Mouse (Mus musculus): ENCODE results near the gene Hspa1l. TPM values are rescaled to one million over a fixed set of nuclear protein-coding genes. Genes with fewer than 3 reads are reported as not detected.

Hspa1l gene
- polyA plus RNA-seq, 1 experiment from 2014 or later = 4.2 TPM

Other genes with a start within 250 kb of the Hspa1l start
- gene C4b, start 228.8 kb upstream of the Hspa1l start, polyA plus RNA-seq (2015; fragmentation: Nextera tagmentation; extraction: Ambion mirVana) = 0.25 and 0.34 TPM in 2 replicates
- gene Cyp21a1, start 168.1 kb upstream of the Hspa1l start, polyA plus RNA-seq (2015; fragmentation: Nextera tagmentation; extraction: Ambion mirVana) = not detected in 2 replicates
- gene Stk19, start 135.8 kb upstream of the Hspa1l start, polyA plus RNA-seq (2015; fragmentation: Nextera tagmentation; extraction: Ambion mirVana) = 17.1 and 24.4 TPM in 2 replicates
- 37.7 and 38.6 TPM in 2 replicates for gene Dxo, start 135.7 kb upstream of the Hspa1l start, polyA plus RNA-seq (2015; fragmentation: Nextera tagmentation; extraction: Ambion mirVana)
- gene Skiv2l, start 122.5 kb upstream of the Hspa1l start, polyA plus RNA-seq (2015; fragmentation: Nextera tagmentation; extraction: Ambion mirVana) = 32.9 and 33.9 TPM in 2 replicates
- gene Nelfe, start 122.3 kb upstream of the Hspa1l start, polyA plus RNA-seq (2015; fragmentation: Nextera tagmentation; extraction: Ambion mirVana) = 57.5 and 64.3 TPM in 2 replicates
- 1.7 and 2.5 TPM in 2 replicates for gene Cfb, start 110.2 kb upstream of the Hspa1l start, polyA plus RNA-seq (2015; fragmentation: Nextera tagmentation; extraction: Ambion mirVana)
- 1.4 and 1.5 TPM in 2 replicates for gene Zbtb12, start 93.2 kb upstream of the Hspa1l start, polyA plus RNA-seq (2015; fragmentation: Nextera tagmentation; extraction: Ambion mirVana)
- not detected in 2 replicates for gene Gm20547, start 90.7 kb upstream of the Hspa1l start, polyA plus RNA-seq (2015; fragmentation: Nextera tagmentation; extraction: Ambion mirVana)
- 2.2 and 2.6 TPM in 2 replicates for gene C2, start 74.4 kb upstream of the Hspa1l start, polyA plus RNA-seq (2015; fragmentation: Nextera tagmentation; extraction: Ambion mirVana)
- 39.5 and 41.5 TPM in 2 replicates for gene Ehmt2, start 74.2 kb upstream of the Hspa1l start, polyA plus RNA-seq (2015; fragmentation: Nextera tagmentation; extraction: Ambion mirVana)
- 0.16 and 0.68 TPM in 2 replicates for gene Slc44a4, start 58.2 kb upstream of the Hspa1l start, polyA plus RNA-seq (2015; fragmentation: Nextera tagmentation; extraction: Ambion mirVana)
- gene Neu1, start 41.5 kb upstream of the Hspa1l start, polyA plus RNA-seq (2015; fragmentation: Nextera tagmentation; extraction: Ambion mirVana) = 20.1 and 20.4 TPM in 2 replicates
- 0.11 and 0.18 TPM in 2 replicates for gene Hspa1b, start 13.5 kb upstream of the Hspa1l start, polyA plus RNA-seq (2015; fragmentation: Nextera tagmentation; extraction: Ambion mirVana)
- gene Gm20481, start 2.8 kb upstream of the Hspa1l start, polyA plus RNA-seq (2015; fragmentation: Nextera tagmentation; extraction: Ambion mirVana) = not detected in 2 replicates
- 3.9 and 4.4 TPM in 2 replicates for gene Hspa1a, start 547 bp upstream of the Hspa1l start, polyA plus RNA-seq (2015; fragmentation: Nextera tagmentation; extraction: Ambion mirVana)
- gene Lsm2, start 9.2 kb downstream of the Hspa1l start, polyA plus RNA-seq (2015; fragmentation: Nextera tagmentation; extraction: Ambion mirVana) = 132 and 134 TPM in 2 replicates
- 69.9 and 75.0 TPM in 2 replicates for gene Vars, start 28.3 kb downstream of the Hspa1l start, polyA plus RNA-seq (2015; fragmentation: Nextera tagmentation; extraction: Ambion mirVana)
- gene Vwa7, start 43.9 kb downstream of the Hspa1l start, polyA plus RNA-seq (2015; fragmentation: Nextera tagmentation; extraction: Ambion mirVana) = 0.27 and 0.34 TPM in 2 replicates
- 1.9 and 3.0 TPM in 2 replicates for gene Sapcd1, start 55.3 kb downstream of the Hspa1l start, polyA plus RNA-seq (2015; fragmentation: Nextera tagmentation; extraction: Ambion mirVana)
- gene Msh5, start 74.0 kb downstream of the Hspa1l start, polyA plus RNA-seq (2015; fragmentation: Nextera tagmentation; extraction: Ambion mirVana) = 3.5 and 3.7 TPM in 2 replicates
- gene Clic1, start 77.3 kb downstream of the Hspa1l start, polyA plus RNA-seq (2015; fragmentation: Nextera tagmentation; extraction: Ambion mirVana) = 349 and 372 TPM in 2 replicates
- 171 and 193 TPM in 2 replicates for gene Ddah2, start 86.3 kb downstream of the Hspa1l start, polyA plus RNA-seq (2015; fragmentation: Nextera tagmentation; extraction: Ambion mirVana)
- gene Ly6g6c, start 92.7 kb downstream of the Hspa1l start, polyA plus RNA-seq (2015; fragmentation: Nextera tagmentation; extraction: Ambion mirVana) = 0.17 TPM in 1 of 2 replicates, not detected in the other
- 0.16 and 0.54 TPM in 2 replicates for gene Mpig6b, start 93.5 kb downstream of the Hspa1l start, polyA plus RNA-seq (2015; fragmentation: Nextera tagmentation; extraction: Ambion mirVana)
- 0.72 and 0.84 TPM in 2 replicates for gene Ly6g6e, start 104.2 kb downstream of the Hspa1l start, polyA plus RNA-seq (2015; fragmentation: Nextera tagmentation; extraction: Ambion mirVana)
- 1.9 and 3.4 TPM in 2 replicates for gene Ly6g6d, start 105.4 kb downstream of the Hspa1l start, polyA plus RNA-seq (2015; fragmentation: Nextera tagmentation; extraction: Ambion mirVana)
- 0.29 and 0.39 TPM in 2 replicates for gene Ly6g6f, start 112.9 kb downstream of the Hspa1l start, polyA plus RNA-seq (2015; fragmentation: Nextera tagmentation; extraction: Ambion mirVana)
- 80.9 and 83.3 TPM in 2 replicates for gene Abhd16a, start 116.6 kb downstream of the Hspa1l start, polyA plus RNA-seq (2015; fragmentation: Nextera tagmentation; extraction: Ambion mirVana)
- 0.72 TPM in 1 of 2 replicates, not detected in the other for gene Ly6g5c, start 135.6 kb downstream of the Hspa1l start, polyA plus RNA-seq (2015; fragmentation: Nextera tagmentation; extraction: Ambion mirVana)
- gene Ly6g5b, start 142.7 kb downstream of the Hspa1l start, polyA plus RNA-seq (2015; fragmentation: Nextera tagmentation; extraction: Ambion mirVana) = 0.57 and 0.63 TPM in 2 replicates
- 13.6 and 14.9 TPM in 2 replicates for gene Gpank1, start 148.8 kb downstream of the Hspa1l start, polyA plus RNA-seq (2015; fragmentation: Nextera tagmentation; extraction: Ambion mirVana)
- 224 and 232 TPM in 2 replicates for gene Csnk2b, start 149.3 kb downstream of the Hspa1l start, polyA plus RNA-seq (2015; fragmentation: Nextera tagmentation; extraction: Ambion mirVana)
- 10.1 and 10.2 TPM in 2 replicates for gene D17H6S53E, start 153.7 kb downstream of the Hspa1l start, polyA plus RNA-seq (2015; fragmentation: Nextera tagmentation; extraction: Ambion mirVana)
- 0.60 and 0.89 TPM in 2 replicates for gene Apom, start 159.3 kb downstream of the Hspa1l start, polyA plus RNA-seq (2015; fragmentation: Nextera tagmentation; extraction: Ambion mirVana)
- gene Bag6, start 162.5 kb downstream of the Hspa1l start, polyA plus RNA-seq (2015; fragmentation: Nextera tagmentation; extraction: Ambion mirVana) = 37.5 and 40.5 TPM in 2 replicates
- 103 and 113 TPM in 2 replicates for gene Prrc2a, start 192.2 kb downstream of the Hspa1l start, polyA plus RNA-seq (2015; fragmentation: Nextera tagmentation; extraction: Ambion mirVana)
- 6.0 and 10.9 TPM in 2 replicates for gene Aif1, start 203.4 kb downstream of the Hspa1l start, polyA plus RNA-seq (2015; fragmentation: Nextera tagmentation; extraction: Ambion mirVana)
- 7.9 and 8.2 TPM in 2 replicates for gene Lst1, start 215.7 kb downstream of the Hspa1l start, polyA plus RNA-seq (2015; fragmentation: Nextera tagmentation; extraction: Ambion mirVana)
- 3.5 and 6.4 TPM in 2 replicates for gene Ltb, start 221.7 kb downstream of the Hspa1l start, polyA plus RNA-seq (2015; fragmentation: Nextera tagmentation; extraction: Ambion mirVana)
- 0.20 and 0.33 TPM in 2 replicates for gene Tnf, start 229.3 kb downstream of the Hspa1l start, polyA plus RNA-seq (2015; fragmentation: Nextera tagmentation; extraction: Ambion mirVana)
- gene Lta, start 232.6 kb downstream of the Hspa1l start, polyA plus RNA-seq (2015; fragmentation: Nextera tagmentation; extraction: Ambion mirVana) = 0.27 and 0.79 TPM in 2 replicates
- 0.41 and 1.2 TPM in 2 replicates for gene Gm16181, start 248.1 kb downstream of the Hspa1l start, polyA plus RNA-seq (2015; fragmentation: Nextera tagmentation; extraction: Ambion mirVana)

All from heart, embryonic 16.5 days (tissue).